Mouse (Mus musculus): ENCODE results near the gene Hoxb2. TPM values are rescaled to one million over a fixed set of nuclear protein-coding genes. Genes with fewer than 3 reads are reported as not detected.

The Hoxb2 gene
- polyA plus RNA-seq, 1 experiment from 2014 or later = 51.6 TPM

- H3K4me1 ChIP-seq (ENCODE audit: insufficient read depth) = peaks cover 28% of the 10 kb centered on the region
- peak overlapping the region; percentile 64 for H3K4me3 ChIP-seq (ENCODE audit: low read depth, low read length)
- H3K36me3 ChIP-seq (ENCODE audit: insufficient read depth) = peaks cover 59% of the 10 kb centered on the region
- H3K9me3 ChIP-seq (ENCODE audit: low read depth, low read length) = no peaks in the 10 kb centered on the region
- ATAC-seq (ENCODE audit: insufficient read depth) (no peak), DNase-seq (no peak)
- peak overlapping the region; percentile 84 for H3K4me2 ChIP-seq
- peak overlapping the region; percentile 100 for H3K27ac ChIP-seq (ENCODE audit: low read depth)
- H3K27me3 ChIP-seq (ENCODE audit: insufficient read depth, low read length) = peaks cover 31% of the 10 kb centered on the region
- peak overlapping the region; percentile 97 for H3K9ac ChIP-seq
- WGBS = 8% methylated on average over 2 of the region's 2 CpGs
- no peak for TF ChIP-seq CTCF (IDR thresholded peaks at IDR 0.05; ENCODE audit: low read depth)
These were observed 16.3 kb upstream of the Hoxb2 start for GRCm38 (mm10) chr11:96334002-96334364.

- H3K27me3 ChIP-seq (ENCODE audit: insufficient read depth, low read length) = peaks cover 37% of the 10 kb centered on the region
- H3K9ac ChIP-seq = peak overlapping the region; percentile 97
- DNase-seq (no peak), ATAC-seq (ENCODE audit: insufficient read depth) (no peak)
- peaks cover 28% of the 10 kb centered on the region for H3K4me1 ChIP-seq (ENCODE audit: insufficient read depth)
- TF ChIP-seq CTCF (IDR thresholded peaks at IDR 0.05; ENCODE audit: low read depth) = no peak
- H3K9me3 ChIP-seq (ENCODE audit: low read depth, low read length) = no peaks in the 10 kb centered on the region
- peak overlapping the region; percentile 100 for H3K27ac ChIP-seq (ENCODE audit: low read depth)
- peak overlapping the region; percentile 84 for H3K4me2 ChIP-seq
- H3K36me3 ChIP-seq (ENCODE audit: insufficient read depth) = peaks cover 57% of the 10 kb centered on the region
- WGBS = 25% methylated on average over 3 of the region's 3 CpGs
- H3K4me3 ChIP-seq (ENCODE audit: low read depth, low read length) = peak overlapping the region; percentile 64
These were observed 15.3 kb upstream of the Hoxb2 start for GRCm38 (mm10) chr11:96334998-96335397.

- Histone ChIP-seq H3K27ac (ENCODE audit: low read depth) (peak overlapping the region; percentile 100), H3K9me3 (ENCODE audit: low read depth, low read length) (no peaks in the 10 kb centered on the region), H3K36me3 (ENCODE audit: insufficient read depth) (peaks cover 48% of the 10 kb centered on the region), H3K4me3 (ENCODE audit: low read depth, low read length) (peak overlapping the region; percentile 64), H3K4me1 (ENCODE audit: insufficient read depth) (peaks cover 25% of the 10 kb centered on the region), H3K9ac (peak overlapping the region; percentile 97), H3K4me2 (peak overlapping the region; percentile 84), H3K27me3 (ENCODE audit: insufficient read depth, low read length) (peaks cover 38% of the 10 kb centered on the region)
- TF ChIP-seq CTCF (IDR thresholded peaks at IDR 0.05; ENCODE audit: low read depth) = no peak
- DNase-seq (no peak), ATAC-seq (ENCODE audit: insufficient read depth) (no peak)
- WGBS = 18% methylated on average over 2 of the region's 2 CpGs
These were observed 13.7 kb upstream of the Hoxb2 start for GRCm38 (mm10) chr11:96336597-96336996.

GRCm38 (mm10) chr11:96337026-96337425, 13.3 kb upstream of the Hoxb2 start:
- Histone ChIP-seq H3K4me3 (ENCODE audit: low read depth, low read length) (peak overlapping the region; percentile 64), H3K4me1 (ENCODE audit: insufficient read depth) (peaks cover 27% of the 10 kb centered on the region)
- WGBS = 10% methylated on average over 6 of the region's 6 CpGs

GRCm38 (mm10) chr11:96338957-96339855, 11.1 kb upstream of the Hoxb2 start:
- Histone ChIP-seq H3K27me3 (ENCODE audit: insufficient read depth, low read length) (peaks cover 42% of the 10 kb centered on the region), H3K27ac (ENCODE audit: low read depth) (peak overlapping the region; percentile 100), H3K4me2 (peak overlapping the region; percentile 84), H3K9me3 (ENCODE audit: low read depth, low read length) (no peaks in the 10 kb centered on the region), H3K9ac (peak overlapping the region; percentile 97), H3K4me1 (ENCODE audit: insufficient read depth) (peaks cover 29% of the 10 kb centered on the region), H3K36me3 (ENCODE audit: insufficient read depth) (peaks cover 54% of the 10 kb centered on the region), H3K4me3 (ENCODE audit: low read depth, low read length) (peak overlapping the region; percentile 64)
- WGBS = 15% methylated on average over 7 of the region's 7 CpGs
- no peak for TF ChIP-seq CTCF (IDR thresholded peaks at IDR 0.05; ENCODE audit: low read depth)
- DNase-seq (peak; percentile 30), ATAC-seq (ENCODE audit: insufficient read depth) (no peak)

More at GRCm38 (mm10) chr11:96337026-96337425, 13.3 kb upstream of the Hoxb2 start:
- ATAC-seq (ENCODE audit: insufficient read depth) (no peak), DNase-seq (no peak)
- peak overlapping the region; percentile 97 for H3K9ac ChIP-seq
- peak overlapping the region; percentile 100 for H3K27ac ChIP-seq (ENCODE audit: low read depth)
- H3K4me2 ChIP-seq = peak overlapping the region; percentile 84
- H3K9me3 ChIP-seq (ENCODE audit: low read depth, low read length) = no peaks in the 10 kb centered on the region
- TF ChIP-seq CTCF (IDR thresholded peaks at IDR 0.05; ENCODE audit: low read depth) = no peak
- peaks cover 40% of the 10 kb centered on the region for H3K27me3 ChIP-seq (ENCODE audit: insufficient read depth, low read length)
- H3K36me3 ChIP-seq (ENCODE audit: insufficient read depth) = peaks cover 53% of the 10 kb centered on the region

GRCm38 (mm10) chr11:96340698-96341365, 9.5 kb upstream of the Hoxb2 start:
- WGBS = under 1% methylated on average over 35 of the region's 36 CpGs
- Histone ChIP-seq H3K4me1 (ENCODE audit: insufficient read depth) (peaks cover 26% of the 10 kb centered on the region), H3K4me3 (ENCODE audit: low read depth, low read length) (peak overlapping the region; percentile 64), H3K36me3 (ENCODE audit: insufficient read depth) (peaks cover 57% of the 10 kb centered on the region), H3K9me3 (ENCODE audit: low read depth, low read length) (no peaks in the 10 kb centered on the region), H3K9ac (peak overlapping the region; percentile 97), H3K27ac (ENCODE audit: low read depth) (peak overlapping the region; percentile 100), H3K27me3 (ENCODE audit: insufficient read depth, low read length) (peaks cover 46% of the 10 kb centered on the region), H3K4me2 (peak overlapping the region; percentile 84)
- ATAC-seq (ENCODE audit: insufficient read depth) = peak; percentile 58
- peak; percentile 90 for DNase-seq
- TF ChIP-seq CTCF (IDR thresholded peaks at IDR 0.05; ENCODE audit: low read depth) = no peak
